Mouse (Mus musculus) left cerebral cortex, postnatal 10 days (tissue): ENCODE data around the gene Lipe. TPM values are rescaled to one million over a fixed set of nuclear protein-coding genes. Genes with fewer than 3 reads are reported as not detected.

ENCODE experiments used
- total RNA-seq, 2 experiments: library from RNA; stranded (reverse); gene quantifications; 2 replicates each; pipeline ENCODE4 v1.2.3; 2021

The Lipe gene
- total RNA-seq, 2 experiments from 2014 or later, result 6.9 to 7.8 TPM

Other genes with a start within 250 kb of the Lipe start
- gene Pou2f2, start 219.0 kb downstream of the Lipe start, total RNA-seq, result 10 to 100 TPM; 11.0 to 14.1 TPM
- 10 to 100 TPM; 22.7 to 23.8 TPM for gene Dedd2, start 178.1 kb downstream of the Lipe start, total RNA-seq
- gene Zfp526, start 177.3 kb downstream of the Lipe start, total RNA-seq, result 1 to 10 TPM; 7.8 to 8.5 TPM
- gene Gsk3a, start 160.9 kb downstream of the Lipe start, total RNA-seq, result 100 to 1,000 TPM; 205 TPM
- gene Erf, start 147.9 kb downstream of the Lipe start, total RNA-seq, result 10 to 100 TPM; 47.7 to 55.1 TPM
- gene Cic, start 131.0 kb downstream of the Lipe start, total RNA-seq, result 100 to 1,000 TPM; 244 to 271 TPM
- gene Pafah1b3, start 100.7 kb downstream of the Lipe start, total RNA-seq, result 10 to 100 TPM; 64.1 to 67.5 TPM
- gene Prr19, start 97.3 kb downstream of the Lipe start, total RNA-seq, result under 1 TPM in 1 of 2 experiments, not detected in 1; 0.28 TPM
- 10 to 100 TPM; 89.2 to 91.0 TPM for gene Tmem145, start 92.6 kb downstream of the Lipe start, total RNA-seq
- gene Megf8, start 81.5 kb downstream of the Lipe start, total RNA-seq, result 10 to 100 TPM; 90.4 to 91.8 TPM
- not detected for gene Cnfn, start 29.0 kb downstream of the Lipe start, total RNA-seq
- gene Cxcl17, start 14.2 kb upstream of the Lipe start, total RNA-seq, result not detected
- 1 to 10 TPM; 1.1 to 1.8 TPM for gene Ceacam1, start 78.9 kb upstream of the Lipe start, total RNA-seq
- under 1 TPM in 1 of 2 experiments, not detected in 1; 0.34 TPM for gene Ceacam2, start 141.1 kb upstream of the Lipe start, total RNA-seq
- under 1 TPM in 1 of 2 experiments, not detected in 1; 0.64 TPM for gene Erich4, start 217.2 kb upstream of the Lipe start, total RNA-seq
- gene Dmac2, start 220.7 kb upstream of the Lipe start, total RNA-seq, result 10 to 100 TPM; 29.3 to 37.6 TPM
- gene B3gnt8, start 227.9 kb upstream of the Lipe start, total RNA-seq, result 1 to 10 TPM in 1 of 2 experiments, under 1 TPM in 1; 0.69 to 1.5 TPM